Mouse (Mus musculus): ENCODE results near the gene Zbtb4. TPM values are rescaled to one million over a fixed set of nuclear protein-coding genes. Genes with fewer than 3 reads are reported as not detected.
A peak's percentile ranks its signal among the peaks of the same experiment; 100 is the strongest.

Gene Zbtb4
- polyA plus RNA-seq, 1 experiment = 69.8 TPM

- 17% methylated on average over 12 of the region's 12 CpGs for WGBS
- Histone ChIP-seq H3K4me3 (replicated peaks; ENCODE audit: insufficient read depth, low read depth, low read length) (peak overlapping the region; percentile 38), H3K4me1 (ENCODE audit: control insufficient read depth, insufficient read depth, low read length) (peaks cover 7% of the 10 kb centered on the region; the same call in 1 of the 2 replicates), H3K27me3 (ENCODE audit: control insufficient read depth, insufficient read depth, low read length) (peaks cover 1% of the 10 kb centered on the region; the same call in 1 of the 2 replicates), H3K27ac (ENCODE audit: insufficient read depth, low read length) (no peak overlapping the region)
- no peak for DNase-seq
- no peak for TF ChIP-seq POLR2A (IDR thresholded peaks at IDR 0.05; ENCODE audit: borderline replicate concordance, insufficient read depth, low read length)
- no peak for TF ChIP-seq CTCF (IDR thresholded peaks at IDR 0.05; ENCODE audit: borderline replicate concordance, insufficient read depth, low read depth, low read length)
These were observed 37.6 kb downstream of the Zbtb4 start for GRCm38 (mm10) chr11:69803328-69803727.

- WGBS = 2% methylated on average over 60 of the region's 60 CpGs
- Histone ChIP-seq H3K27ac (ENCODE audit: insufficient read depth, low read length) (no peak overlapping the region), H3K27me3 (ENCODE audit: control insufficient read depth, insufficient read depth, low read length) (peaks cover 1% of the 10 kb centered on the region; the same call in 1 of the 2 replicates), H3K4me3 (replicated peaks; ENCODE audit: insufficient read depth, low read depth, low read length) (peak overlapping the region; percentile 38), H3K4me1 (ENCODE audit: control insufficient read depth, insufficient read depth, low read length) (peaks cover 7% of the 10 kb centered on the region; the same call in 1 of the 2 replicates)
- TF ChIP-seq POLR2A (IDR thresholded peaks at IDR 0.05; ENCODE audit: borderline replicate concordance, insufficient read depth, low read length) (no peak), CTCF (IDR thresholded peaks at IDR 0.05; ENCODE audit: borderline replicate concordance, insufficient read depth, low read depth, low read length) (peak; percentile 22; the same call in 1 of the 2 replicates)
- peak; percentile 62 to 69 for DNase-seq
These were observed 38.3 kb downstream of the Zbtb4 start for GRCm38 (mm10) chr11:69803786-69804651.

DNA sequence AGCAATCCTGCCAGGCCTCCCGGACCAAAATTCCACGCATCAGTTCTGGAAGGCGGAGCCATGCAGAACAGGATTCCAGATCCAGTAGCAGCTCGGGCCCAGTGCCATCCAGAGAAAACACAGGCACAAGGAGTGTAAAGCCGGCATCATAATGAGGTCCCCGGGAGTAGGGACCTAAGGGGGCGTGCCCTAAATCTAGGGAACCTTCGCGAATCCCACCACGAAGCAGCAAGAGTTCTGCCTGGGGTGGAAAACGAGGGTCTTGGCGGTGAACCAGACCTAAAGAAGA, 38.9 kb downstream of the Zbtb4 start:
- Histone ChIP-seq H3K27ac (ENCODE audit: insufficient read depth, low read length) (no peak overlapping the region), H3K4me1 (ENCODE audit: control insufficient read depth, insufficient read depth, low read length) (peaks cover 7% of the 10 kb centered on the region; the same call in 1 of the 2 replicates), H3K4me3 (replicated peaks; ENCODE audit: insufficient read depth, low read depth, low read length) (no peak overlapping the region), H3K27me3 (ENCODE audit: control insufficient read depth, insufficient read depth, low read length) (peaks cover 1% of the 10 kb centered on the region; the same call in 1 of the 2 replicates)
- WGBS = 18% methylated on average over 12 of the region's 12 CpGs
- no peak for DNase-seq
- no peak for TF ChIP-seq CTCF (IDR thresholded peaks at IDR 0.05; ENCODE audit: borderline replicate concordance, insufficient read depth, low read depth, low read length)

DNA sequence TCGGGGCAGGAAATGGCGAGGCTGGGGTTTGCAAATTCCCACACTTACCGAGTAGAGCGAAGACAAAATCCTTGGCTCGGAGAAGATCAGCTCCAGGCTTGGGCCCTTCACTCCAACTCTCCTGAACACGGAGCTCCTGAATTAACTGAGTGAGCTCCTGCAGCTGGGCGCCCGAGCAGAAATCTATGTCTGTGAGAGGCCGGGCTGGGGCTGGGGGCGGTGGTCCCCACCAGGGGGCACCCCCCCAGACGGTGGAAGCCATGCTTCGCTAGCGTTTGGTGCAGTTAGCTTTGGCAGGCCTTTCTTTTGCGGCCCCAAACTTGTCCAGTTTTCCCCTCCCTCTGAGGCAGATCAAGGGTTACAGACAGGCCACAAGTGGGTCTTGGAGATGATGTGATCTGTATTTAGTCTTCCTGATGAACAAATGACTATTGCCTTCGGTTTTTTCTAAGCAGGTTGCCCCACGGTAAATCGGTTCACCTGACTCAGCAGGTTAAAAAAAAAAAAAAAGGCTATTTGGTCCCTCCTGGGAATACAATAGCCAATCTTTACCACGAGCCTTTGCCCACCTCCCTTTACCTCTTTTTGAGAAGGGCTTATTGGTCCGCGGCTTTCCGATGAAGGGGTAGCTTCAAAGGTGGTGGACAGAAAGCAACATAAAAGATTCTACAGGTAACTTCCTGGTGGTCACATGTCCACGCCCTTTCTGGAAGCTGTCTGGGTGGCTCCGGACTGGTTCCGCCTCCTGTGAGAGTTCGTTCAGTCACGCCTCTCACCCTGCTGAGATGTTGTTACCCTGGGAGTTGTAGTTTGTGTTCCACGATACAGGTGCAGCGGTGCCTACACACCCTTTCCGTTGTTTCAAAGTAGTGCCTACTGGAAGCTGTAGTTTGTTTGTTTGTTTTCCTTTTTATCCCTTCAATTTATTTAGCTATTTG, 39.5 kb downstream of the Zbtb4 start, which contains the start of gene Tmem102:
Gene Tmem102 (minus strand): TSS at position 653 of the 938 bp plus-strand sequence.
- Histone ChIP-seq H3K4me3 (replicated peaks; ENCODE audit: insufficient read depth, low read depth, low read length) (no peak within 1 kb of the TSS), H3K27me3 (ENCODE audit: control insufficient read depth, insufficient read depth, low read length) (peaks cover 1% of the 10 kb centered on the region; the same call in 1 of the 2 replicates), H3K27ac (ENCODE audit: insufficient read depth, low read length) (no peak within 1 kb of the TSS), H3K4me1 (ENCODE audit: control insufficient read depth, insufficient read depth, low read length) (peaks cover 5% of the 10 kb centered on the region; the same call in 1 of the 2 replicates)
- TF ChIP-seq CTCF (IDR thresholded peaks at IDR 0.05; ENCODE audit: borderline replicate concordance, insufficient read depth, low read depth, low read length) (no peak), POLR2A (IDR thresholded peaks at IDR 0.05; ENCODE audit: borderline replicate concordance, insufficient read depth, low read length) (no peak)
- 32% methylated on average over 29 of the region's 29 CpGs for WGBS
- DNase-seq = no peak

- no peak overlapping the region for H3K27ac ChIP-seq (ENCODE audit: insufficient read depth, low read length)
- no peak for TF ChIP-seq POLR2A (IDR thresholded peaks at IDR 0.05; ENCODE audit: borderline replicate concordance, insufficient read depth, low read length)
- no peak for TF ChIP-seq CTCF (IDR thresholded peaks at IDR 0.05; ENCODE audit: borderline replicate concordance, insufficient read depth, low read depth, low read length)
- DNase-seq = no peak
- H3K4me1 ChIP-seq (ENCODE audit: control insufficient read depth, insufficient read depth, low read length) = no peaks in the 10 kb centered on the region; the same call in 1 of the 2 replicates
- peaks cover 1% of the 10 kb centered on the region; the same call in 1 of the 2 replicates for H3K27me3 ChIP-seq (ENCODE audit: control insufficient read depth, insufficient read depth, low read length)
- H3K4me3 ChIP-seq (replicated peaks; ENCODE audit: insufficient read depth, low read depth, low read length) = no peak overlapping the region
- 85% methylated on average over 4 of the region's 4 CpGs for WGBS
These were observed 40.7 kb downstream of the Zbtb4 start for GRCm38 (mm10) chr11:69806378-69806777.

- Histone ChIP-seq H3K4me3 (replicated peaks; ENCODE audit: insufficient read depth, low read depth, low read length) (no peak overlapping the region), H3K27ac (ENCODE audit: insufficient read depth, low read length) (no peak overlapping the region), H3K27me3 (ENCODE audit: control insufficient read depth, insufficient read depth, low read length) (peaks cover 1% of the 10 kb centered on the region; the same call in 1 of the 2 replicates), H3K4me1 (ENCODE audit: control insufficient read depth, insufficient read depth, low read length) (no peaks in the 10 kb centered on the region)
- TF ChIP-seq CTCF (IDR thresholded peaks at IDR 0.05; ENCODE audit: borderline replicate concordance, insufficient read depth, low read depth, low read length) (no peak), POLR2A (IDR thresholded peaks at IDR 0.05; ENCODE audit: borderline replicate concordance, insufficient read depth, low read length) (no peak)
- DNase-seq = no peak
- WGBS = 70% methylated on average over 2 of the region's 2 CpGs
These were observed 41.9 kb downstream of the Zbtb4 start for GRCm38 (mm10) chr11:69807641-69808040.

GRCm38 (mm10) chr11:69810280-69810679, 44.6 kb downstream of the Zbtb4 start:
- no peak for DNase-seq
- H3K4me1 ChIP-seq (ENCODE audit: control insufficient read depth, insufficient read depth, low read length) = no peaks in the 10 kb centered on the region
- no peaks in the 10 kb centered on the region for H3K27me3 ChIP-seq (ENCODE audit: control insufficient read depth, insufficient read depth, low read length)
- H3K4me3 ChIP-seq (replicated peaks; ENCODE audit: insufficient read depth, low read depth, low read length) = no peak overlapping the region
- TF ChIP-seq CTCF (IDR thresholded peaks at IDR 0.05; ENCODE audit: borderline replicate concordance, insufficient read depth, low read depth, low read length) (no peak), POLR2A (IDR thresholded peaks at IDR 0.05; ENCODE audit: borderline replicate concordance, insufficient read depth, low read length) (no peak)
- no peak overlapping the region for H3K27ac ChIP-seq (ENCODE audit: insufficient read depth, low read length)
